ENCODE assay signal across 15 mouse cellular contexts in genomic region chr15:103197785-103198184, GRCm38 (mm10).
"Had no signal": no experiment of that assay in that cellular context is flagged by ENCODE, and none has a peak within 500 bp of the region (broad histone marks: within the 10 kb centered on the region; RNA-seq: fewer than 3 reads in every experiment).

No protein-coding gene starts in this region.

- ATAC-seq: liver, postnatal 0 days; midbrain, embryonic 13.5 days had no signal

- H3K4me1 ChIP-seq: liver, embryonic 13.5 days; midbrain, embryonic 13.5 days; stomach, embryonic 15.5 days had no signal

- DNase-seq: kidney, adult 8-10 months; kidney, postnatal 25 days; liver; liver, embryonic 13.5 days; liver, postnatal 0 days; lung, postnatal 14 days; right cerebral cortex, postnatal 14 days; thymus, adult 2 months; thymus, postnatal 25 days had no signal

- H3K4me2 ChIP-seq: limb, embryonic 12.5 days; liver, embryonic 13.5 days; lung, embryonic 15.5 days; midbrain, embryonic 13.5 days; neural tube, embryonic 12.5 days; stomach, embryonic 15.5 days had no signal

- H3K9ac ChIP-seq: limb, embryonic 12.5 days; liver, embryonic 13.5 days; liver, postnatal 0 days; lung, embryonic 15.5 days; midbrain, embryonic 13.5 days; neural tube, embryonic 12.5 days; stomach, embryonic 15.5 days had no signal

- H3K27me3 ChIP-seq: limb, embryonic 12.5 days; liver, embryonic 13.5 days; lung, embryonic 15.5 days; midbrain, embryonic 13.5 days; neural tube, embryonic 12.5 days; stomach, embryonic 15.5 days had no signal

- H3K9me3 ChIP-seq: limb, embryonic 12.5 days; liver, embryonic 13.5 days; lung, embryonic 15.5 days; midbrain, embryonic 13.5 days; neural tube, embryonic 12.5 days; stomach, embryonic 15.5 days had no signal

- H3K4me3 ChIP-seq: limb, embryonic 12.5 days; liver, embryonic 13.5 days; lung, embryonic 15.5 days; midbrain, embryonic 13.5 days; neural tube, embryonic 12.5 days; stomach, embryonic 15.5 days had no signal

- H3K27ac ChIP-seq: limb, embryonic 12.5 days; liver, embryonic 13.5 days; lung, embryonic 15.5 days; macrophage; midbrain, embryonic 13.5 days; neural tube, embryonic 12.5 days; stomach, embryonic 15.5 days had no signal
